Mouse (Mus musculus) Patski (cell line): ENCODE measurements at regions not wholly inside any gene's neighbourhood (a gene's known extent, or its start where the extent isn't known, plus 50 kb on each side); places are given as distances from the start of the nearest gene placed in this dataset.

ENCODE experiments used
- ATAC-seq: fragments of 100-300 bp; one replicate; pipeline ENCODE4 v1.8.0; 2021
- CTCF ChIA-PET: fragments of 350-600 bp; sonication (Branson Sonifier 250); formaldehyde crosslinking; loops from one replicate; lab custom pipeline; 2022; ENCODE audit warnings: inconsistent platforms; lab: Charles Lee
- POLR2A ChIA-PET: fragments of 350-600 bp; sonication (Branson Sonifier 250); formaldehyde crosslinking; loops from one replicate; lab custom pipeline; 2022; ENCODE audit warnings: antibody characterized with exemption, inconsistent platforms; lab: Charles Lee
- DNase-seq: peaks from one replicate; pipeline ENCODE4 v3.0.0-alpha.2; 2011; ENCODE audit warnings: low read depth, low spot score
- H3K27me3 ChIP-seq: fragments of 371-371 bp; one replicate; pipeline ENCODE4 v1.5.1; 2021
- CTCF ChIP-seq: fragments of 100-300 bp; IDR thresholded peaks from one replicate; pipeline ENCODE4 v1.5.1; 2021
- in situ Hi-C: fragments of 300-500 bp; cut with MboI; formaldehyde crosslinking; loops from 3 replicates; pipeline ENCODE4 v1.11.1; 2018; ENCODE audit warnings: low pct_unique_long_range_greater_than_20kb, mixed read lengths

DNA sequence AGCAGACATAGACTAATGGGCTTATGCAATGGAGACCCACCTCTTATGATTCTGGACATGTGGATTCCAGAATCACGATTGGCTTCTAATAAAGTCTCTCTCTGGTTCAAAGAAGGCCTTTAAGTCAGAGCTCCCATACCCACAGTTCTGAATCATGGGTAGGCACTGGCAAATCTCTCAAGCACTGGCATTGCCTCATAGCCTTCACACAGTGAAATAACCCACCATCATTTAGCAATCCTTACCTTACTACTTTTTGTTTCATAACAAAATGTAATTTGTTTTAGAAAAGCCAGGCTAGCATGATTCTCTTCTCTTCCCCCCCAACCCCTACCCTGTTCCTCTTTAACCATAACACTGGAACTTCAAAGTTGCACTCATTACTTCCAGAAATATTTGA lies 236.3 kb upstream of the Trib2 start:
- no peak for DNase-seq
- ChIA-PET CTCF (no interaction called here), POLR2A (no interaction called here)
- H3K27me3 ChIP-seq, result no peaks in the 10 kb centered on the region
- ATAC-seq, result no peak
- no peak for TF ChIP-seq CTCF
- in situ Hi-C loops, result no loop called here

DNA sequence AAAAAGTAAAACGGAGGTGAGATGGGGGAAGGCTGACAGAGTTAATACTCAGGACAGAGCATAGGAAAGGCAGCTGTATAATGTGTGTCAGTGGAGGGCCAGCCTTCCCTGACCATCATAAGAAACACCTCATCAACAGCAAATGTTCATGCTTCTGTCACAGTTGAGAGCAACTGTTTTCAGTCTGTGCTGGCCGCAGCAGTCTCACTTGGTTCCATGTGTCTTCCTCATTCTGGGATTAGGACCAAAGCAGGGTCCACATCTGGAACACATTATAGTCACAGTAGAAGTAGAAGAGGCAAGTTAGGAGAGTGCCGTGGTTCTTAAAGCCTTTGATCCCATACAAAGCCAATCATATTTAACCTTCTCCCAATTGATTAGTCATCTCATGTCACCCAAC lies 235.6 kb upstream of the Trib2 start:
- TF ChIP-seq CTCF, result no peak
- in situ Hi-C loops, result no loop called here
- ATAC-seq (no peak), DNase-seq (no peak)
- POLR2A ChIA-PET, result no interaction called here
- CTCF ChIA-PET, result no interaction called here
- H3K27me3 ChIP-seq, result no peaks in the 10 kb centered on the region

DNA sequence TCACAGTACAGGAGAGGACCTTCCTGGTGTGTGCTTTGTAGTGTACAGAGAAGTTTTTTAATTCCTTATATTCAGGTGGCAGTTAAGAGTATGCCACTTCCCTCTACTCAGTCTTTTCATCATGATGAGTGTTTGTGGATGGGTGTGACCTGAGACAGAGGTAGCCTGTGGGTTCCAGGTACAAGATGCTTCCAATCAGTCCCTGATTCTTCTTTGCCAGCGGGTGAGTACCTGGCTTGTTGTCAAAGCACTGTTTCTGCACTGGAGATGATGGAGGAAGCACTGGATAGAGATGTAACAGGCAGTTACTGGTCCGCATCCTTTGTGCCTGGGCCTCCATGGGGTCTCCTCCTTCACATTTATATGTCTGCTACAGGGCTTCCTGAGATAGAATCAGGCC lies 234.7 kb upstream of the Trib2 start:
- in situ Hi-C loops, result no loop called here
- no peak for ATAC-seq
- TF ChIP-seq CTCF, result no peak
- CTCF ChIA-PET, result no interaction called here
- H3K27me3 ChIP-seq, result no peaks in the 10 kb centered on the region
- POLR2A ChIA-PET, result no interaction called here
- DNase-seq, result no peak

DNA sequence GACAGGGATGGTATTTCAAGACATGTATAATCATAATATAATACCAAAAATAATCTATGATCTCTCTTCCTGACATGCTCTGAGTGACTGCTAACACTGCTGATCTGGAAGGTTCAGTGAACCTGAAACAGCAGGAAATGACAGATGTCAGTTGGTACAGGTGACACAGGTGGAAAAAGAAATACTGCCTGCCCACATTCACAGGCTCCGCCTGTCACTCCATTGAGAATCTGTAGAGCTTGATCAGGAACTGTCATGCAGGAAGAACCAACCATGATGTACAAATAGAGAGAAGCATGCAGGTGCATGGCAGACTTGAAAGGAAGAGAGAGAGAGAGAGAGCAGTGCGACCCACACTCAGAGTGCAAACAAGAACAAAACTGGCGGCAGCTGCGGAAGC lies 232.8 kb upstream of the Trib2 start:
- no peak for TF ChIP-seq CTCF
- ChIA-PET CTCF (no interaction called here), POLR2A (no interaction called here)
- no peaks in the 10 kb centered on the region for H3K27me3 ChIP-seq
- in situ Hi-C loops, result no loop called here
- DNase-seq (no peak), ATAC-seq (no peak)

DNA sequence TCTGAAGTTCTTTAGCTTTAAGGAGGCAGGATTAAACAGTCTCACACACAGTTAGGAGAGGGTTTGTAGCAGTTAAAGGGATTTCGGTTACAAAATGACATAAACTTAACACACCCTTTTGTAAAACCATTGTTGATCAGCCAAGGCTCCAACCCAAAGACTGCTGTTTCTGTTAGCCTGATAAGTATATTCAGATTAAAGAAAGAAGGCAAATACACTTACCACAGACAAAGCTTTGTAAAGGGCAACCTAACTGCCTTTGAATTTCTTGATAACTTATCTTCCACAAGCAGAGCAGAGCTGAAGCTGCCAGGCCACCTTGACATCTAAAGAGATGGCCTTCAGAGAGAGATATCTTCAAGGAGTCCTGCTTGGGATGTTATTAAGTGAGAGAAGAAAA lies 229.9 kb upstream of the Trib2 start:
- H3K27me3 ChIP-seq, result no peaks in the 10 kb centered on the region
- ChIA-PET CTCF (no interaction called here), POLR2A (no interaction called here)
- DNase-seq (no peak), ATAC-seq (no peak)
- in situ Hi-C loops, result no loop called here
- TF ChIP-seq CTCF, result no peak

DNA sequence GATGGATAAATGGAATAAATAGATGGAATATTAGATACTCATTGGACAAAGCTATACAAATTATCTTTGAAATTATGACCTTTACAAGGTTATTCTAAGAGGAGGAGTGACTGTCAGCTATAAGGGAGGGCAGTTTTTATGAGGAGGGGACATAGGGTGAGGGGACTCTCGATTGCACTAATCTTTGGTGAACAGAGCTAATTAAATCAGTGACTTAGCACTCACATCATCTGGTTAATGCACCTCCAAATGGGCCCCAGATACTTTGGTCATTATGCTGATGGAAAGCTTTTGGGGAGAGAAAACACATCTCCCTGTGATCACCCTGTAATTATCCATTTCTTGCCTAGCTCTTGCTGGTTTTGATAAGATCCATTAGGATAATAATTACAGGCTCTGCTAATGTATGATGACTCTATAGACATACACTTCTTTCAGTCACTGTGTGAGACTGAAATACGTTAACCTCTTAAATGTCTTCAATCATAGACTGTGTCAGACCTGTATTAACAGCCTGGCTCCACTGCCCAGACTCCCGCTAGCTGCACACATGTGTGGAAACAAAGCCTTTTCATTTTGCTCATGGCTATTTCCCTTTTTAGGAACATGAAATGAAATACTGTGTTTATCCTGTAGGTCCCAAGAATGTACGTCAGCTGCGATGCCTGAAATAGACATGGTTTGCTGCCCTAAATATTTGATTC lies 229.2 kb upstream of the Trib2 start:
- no peak for TF ChIP-seq CTCF
- CTCF ChIA-PET, result interaction anchor here (1.0 kb wide), 1 partner anchor 10 kb away, joined by 3 read pairs; no protein-coding TSS in a partner anchor
- no peak for DNase-seq
- in situ Hi-C loops, result no loop called here
- POLR2A ChIA-PET, result no interaction called here
- ATAC-seq, result no peak
- H3K27me3 ChIP-seq, result no peaks in the 10 kb centered on the region

DNA sequence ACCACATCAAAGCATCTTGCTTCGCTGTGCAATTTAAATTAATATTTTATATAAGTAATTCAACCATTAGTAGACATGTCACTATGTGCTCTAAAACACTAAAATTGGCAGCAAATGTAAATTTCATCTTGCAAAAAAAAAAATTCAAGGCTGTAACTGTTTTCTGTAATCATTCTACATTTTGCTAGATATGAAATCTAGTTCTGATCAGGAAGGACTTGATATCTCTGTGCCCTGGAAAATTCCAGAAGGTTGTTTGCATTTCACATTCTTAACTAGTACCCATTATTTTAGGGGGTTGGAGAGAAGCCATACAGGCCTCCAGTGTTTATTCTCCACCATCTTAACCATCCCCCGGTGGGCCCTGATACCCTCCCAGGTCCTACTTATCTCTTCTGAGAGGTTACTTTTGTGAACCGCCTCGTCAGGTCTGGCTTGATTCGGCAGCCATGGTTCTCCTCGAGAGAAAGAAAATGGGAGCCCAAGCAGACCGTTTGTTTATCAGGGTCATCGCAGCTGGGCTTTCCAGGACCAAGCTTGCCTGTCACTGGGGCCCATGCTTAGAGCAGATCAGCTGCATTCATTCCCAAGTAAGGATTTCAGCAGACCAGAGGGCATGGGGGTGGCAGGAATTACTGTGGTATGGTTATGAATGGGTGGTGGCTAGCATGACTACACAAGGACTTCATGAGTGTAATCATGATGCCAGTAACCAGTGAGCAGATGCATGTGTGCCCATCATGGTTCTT lies 226.9 kb upstream of the Trib2 start:
- no peak for TF ChIP-seq CTCF
- in situ Hi-C loops, result no loop called here
- no peaks in the 10 kb centered on the region for H3K27me3 ChIP-seq
- DNase-seq (no peak), ATAC-seq (no peak)
- POLR2A ChIA-PET, result interaction anchor here (0.6 kb wide), 1 partner anchor 439 kb away, joined by 3 read pairs; no protein-coding TSS in a partner anchor
- CTCF ChIA-PET, result no interaction called here

DNA sequence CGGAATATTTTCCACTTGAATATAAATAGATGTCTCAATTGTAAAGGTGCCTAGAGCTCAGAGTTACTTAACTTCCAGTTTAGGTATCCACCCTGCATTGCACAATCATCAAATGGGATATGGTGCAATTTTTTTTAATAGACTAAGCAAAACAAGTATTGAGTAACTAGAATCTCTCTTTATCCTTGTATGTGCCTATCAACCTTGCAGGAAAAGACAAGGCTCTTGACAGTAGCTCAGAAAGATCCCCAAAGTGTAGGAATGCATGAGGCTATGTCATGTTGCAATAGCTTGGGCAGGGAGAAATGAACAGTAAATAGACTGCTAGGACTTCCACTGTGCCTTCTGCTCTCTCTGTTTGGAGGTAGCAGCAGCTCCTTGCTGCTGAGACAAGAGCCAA lies 225.6 kb upstream of the Trib2 start:
- no peak for TF ChIP-seq CTCF
- DNase-seq (no peak), ATAC-seq (peak; percentile 44)
- no peaks in the 10 kb centered on the region for H3K27me3 ChIP-seq
- POLR2A ChIA-PET, result no interaction called here
- CTCF ChIA-PET, result interaction anchor here (1.1 kb wide), 1 partner anchor 467 kb away, joined by 3 read pairs; no protein-coding TSS in a partner anchor
- in situ Hi-C loops, result no loop called here

DNA sequence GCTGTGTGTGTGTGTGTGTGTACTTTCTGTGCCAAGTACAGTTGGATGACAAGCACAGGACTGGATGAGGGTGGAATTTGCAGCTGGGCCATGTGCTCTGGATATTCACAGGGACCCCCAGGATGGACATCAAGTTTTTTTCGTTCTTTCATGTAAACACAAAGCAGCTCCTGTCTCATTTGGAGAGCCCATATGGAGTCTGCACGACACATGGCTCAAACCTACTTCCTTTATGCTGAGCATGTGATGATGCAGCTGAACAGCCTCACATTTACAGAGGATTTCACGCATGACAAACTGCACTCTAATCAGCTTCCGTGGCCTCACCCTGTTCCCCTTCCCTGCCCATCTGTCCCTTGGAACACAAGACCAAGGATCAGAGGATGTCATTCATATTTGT lies 224.4 kb upstream of the Trib2 start:
- ATAC-seq, result no peak
- DNase-seq, result no peak
- no peak for TF ChIP-seq CTCF
- POLR2A ChIA-PET, result interaction anchor here (0.5 kb wide), 1 partner anchor 79 kb away, joined by 4 read pairs; no protein-coding TSS in a partner anchor
- in situ Hi-C loops, result no loop called here
- no peaks in the 10 kb centered on the region for H3K27me3 ChIP-seq
- CTCF ChIA-PET, result interaction anchor here (0.8 kb wide), 1 partner anchor 14 kb away, joined by 3 read pairs; no protein-coding TSS in a partner anchor

DNA sequence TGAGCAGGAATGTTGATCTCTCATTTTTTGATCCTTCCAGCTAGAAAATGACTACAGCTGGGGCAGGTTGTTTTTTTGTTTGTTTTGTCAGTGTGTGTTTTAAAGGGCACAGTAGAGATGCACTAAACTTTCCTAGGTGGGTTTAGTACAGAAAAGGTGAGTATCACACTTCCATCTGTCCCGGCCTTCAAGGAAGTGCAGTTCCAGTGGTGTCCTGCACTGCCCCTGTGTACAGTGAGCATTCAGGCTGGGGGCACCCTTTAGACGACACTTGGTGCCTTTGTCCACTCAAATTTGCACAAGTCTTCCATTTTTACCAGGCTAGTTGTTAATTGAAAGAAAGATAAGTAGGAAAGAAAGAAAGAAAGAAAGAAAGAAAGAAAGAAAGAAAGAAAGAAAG lies 218.8 kb upstream of the Trib2 start:
- in situ Hi-C loops, result no loop called here
- ATAC-seq (peak; percentile 35), DNase-seq (no peak)
- TF ChIP-seq CTCF, result no peak
- ChIA-PET POLR2A (no interaction called here), CTCF (interaction anchor here (0.8 kb wide), 1 partner anchor 26 kb away, joined by 3 read pairs; no protein-coding TSS in a partner anchor)
- H3K27me3 ChIP-seq, result no peaks in the 10 kb centered on the region
